Mouse (Mus musculus) adrenal gland, postnatal 25 days (tissue): ENCODE results near the gene Rnf149. TPM values are rescaled to one million over a fixed set of nuclear protein-coding genes. Genes with fewer than 3 reads are reported as not detected.

ENCODE experiments used
- DNase-seq: peaks from one replicate; pipeline ENCODE4 v3.0.0; 2021; ENCODE audit warnings: mixed read lengths
- total RNA-seq: library from RNA; stranded (reverse); gene quantifications from 2 replicates; pipeline ENCODE4 v1.2.3, GENCODE M21; 2021

The Rnf149 gene
- total RNA-seq, 1 experiment from 2014 or later: 55.6 TPM

GRCm38 (mm10) chr1:39575778-39576375 is 1.3 kb downstream of the Rnf149 start:
- DNase-seq: no peak

DNA sequence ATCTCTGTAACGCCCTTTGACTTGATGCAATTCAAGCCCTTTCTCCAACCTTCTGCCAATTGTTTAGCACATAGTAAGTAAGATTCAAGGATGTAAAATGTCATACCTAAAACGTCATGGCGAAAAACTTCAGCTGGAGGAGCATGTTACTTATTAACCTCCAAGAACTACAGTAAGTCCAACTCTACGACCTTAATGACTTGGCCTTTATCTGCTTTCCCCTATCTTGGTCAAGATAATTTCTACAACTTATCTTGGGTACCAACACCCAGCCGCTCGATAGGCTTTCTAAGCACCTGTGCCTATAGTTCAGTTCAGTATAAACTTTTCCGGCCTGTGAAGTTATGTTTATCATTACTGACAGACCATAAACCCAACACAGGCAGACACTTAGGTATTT is 3.3 kb downstream of the Rnf149 start:
- no peak for DNase-seq

DNA sequence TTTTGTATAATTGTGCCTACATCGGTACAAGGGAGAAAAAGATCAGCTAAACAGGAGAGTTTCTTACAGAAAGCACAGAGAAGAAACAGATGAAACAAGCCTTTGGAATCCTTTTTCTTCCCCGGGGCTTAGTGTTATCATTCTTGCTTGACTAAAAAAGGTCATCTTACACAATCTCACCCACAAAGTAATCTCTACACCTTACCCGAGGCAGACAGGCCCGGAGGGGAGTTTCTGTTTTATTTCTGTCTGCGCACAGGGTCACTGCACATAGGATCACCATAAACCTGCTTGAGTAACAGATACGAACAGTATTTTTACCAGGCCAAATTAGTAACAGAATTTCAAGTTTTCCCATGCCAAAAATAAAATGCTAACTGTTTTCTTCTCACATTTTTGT is 5.6 kb downstream of the Rnf149 start:
- no peak for DNase-seq

- DNase-seq: no peak
These were observed 9.1 kb downstream of the Rnf149 start for GRCm38 (mm10) chr1:39568079-39568478.

DNA sequence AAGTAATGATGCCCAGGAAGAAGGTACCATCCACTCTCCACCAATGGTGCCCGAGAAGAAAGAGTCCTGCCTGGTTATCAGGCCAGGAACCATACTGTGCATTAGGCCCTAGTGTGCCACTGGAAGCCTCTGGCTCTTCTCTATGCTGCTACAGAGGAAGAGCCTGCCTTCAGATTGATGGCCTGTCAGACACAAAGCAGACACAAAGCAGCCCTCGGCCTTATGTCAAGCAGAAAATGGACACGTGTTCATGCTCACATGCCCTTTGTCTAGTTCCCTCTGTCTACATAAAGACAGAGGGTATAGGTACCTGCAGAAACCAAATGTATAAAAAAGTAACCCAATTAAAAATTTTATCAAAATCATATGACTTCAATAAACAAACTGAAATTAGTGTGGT is 12.6 kb downstream of the Rnf149 start:
- DNase-seq: no peak

GRCm38 (mm10) chr1:39563161-39563560 is 14.0 kb downstream of the Rnf149 start:
- no peak for DNase-seq

GRCm38 (mm10) chr1:39561920-39562319 is 15.3 kb downstream of the Rnf149 start:
- DNase-seq: no peak

GRCm38 (mm10) chr1:39559009-39559408 is 18.2 kb downstream of the Rnf149 start:
- DNase-seq: no peak

DNA sequence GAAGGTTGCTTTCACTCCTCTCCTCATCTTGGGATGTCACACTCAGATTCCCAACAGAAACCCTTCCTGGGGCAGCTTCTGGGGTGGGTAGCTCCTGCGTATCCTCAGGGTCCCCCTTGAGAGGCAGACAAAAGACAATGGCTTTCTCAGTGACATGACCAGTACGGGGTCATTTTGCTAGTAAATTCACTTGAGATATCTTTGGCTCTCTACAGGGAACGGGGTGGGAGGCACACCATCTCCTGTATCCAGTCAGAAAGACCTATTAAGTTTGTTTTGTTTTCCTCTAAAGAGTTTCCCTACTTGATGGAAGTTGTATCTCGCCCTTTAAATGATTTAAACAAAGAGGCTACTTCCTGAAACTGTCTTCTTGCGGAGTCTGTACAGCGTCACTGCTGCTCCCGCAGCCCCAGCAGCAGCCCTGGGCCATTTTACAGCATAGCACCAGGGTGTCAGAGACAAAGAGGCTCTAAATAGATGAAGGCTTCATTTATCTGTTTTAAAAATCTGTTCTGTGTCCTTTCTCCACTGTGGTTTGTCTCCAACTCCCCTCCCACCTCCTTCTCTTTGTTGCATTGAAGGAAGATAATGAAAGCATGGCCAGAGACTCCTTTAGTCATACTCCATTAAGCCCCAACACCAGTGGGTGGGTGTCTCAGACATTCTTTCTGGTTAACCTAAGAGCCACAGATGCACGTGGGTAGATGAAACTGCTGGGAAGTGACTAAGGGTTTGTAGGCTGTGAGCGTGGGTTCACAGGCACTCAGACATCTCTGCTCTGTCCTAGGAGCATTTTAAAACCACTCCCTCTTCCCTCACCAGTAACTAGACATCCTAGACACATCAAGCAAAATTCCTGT is 21.4 kb downstream of the Rnf149 start:
- no peak for DNase-seq

GRCm38 (mm10) chr1:39549831-39550230 is 27.4 kb downstream of the Rnf149 start:
- no peak for DNase-seq

- no peak for DNase-seq
These were observed 30.0 kb downstream of the Rnf149 start for GRCm38 (mm10) chr1:39547238-39547637.

GRCm38 (mm10) chr1:39546160-39546866 is 30.9 kb downstream of the Rnf149 start:
- no peak for DNase-seq

GRCm38 (mm10) chr1:39545589-39545988 is 31.6 kb downstream of the Rnf149 start:
- DNase-seq: no peak

DNA sequence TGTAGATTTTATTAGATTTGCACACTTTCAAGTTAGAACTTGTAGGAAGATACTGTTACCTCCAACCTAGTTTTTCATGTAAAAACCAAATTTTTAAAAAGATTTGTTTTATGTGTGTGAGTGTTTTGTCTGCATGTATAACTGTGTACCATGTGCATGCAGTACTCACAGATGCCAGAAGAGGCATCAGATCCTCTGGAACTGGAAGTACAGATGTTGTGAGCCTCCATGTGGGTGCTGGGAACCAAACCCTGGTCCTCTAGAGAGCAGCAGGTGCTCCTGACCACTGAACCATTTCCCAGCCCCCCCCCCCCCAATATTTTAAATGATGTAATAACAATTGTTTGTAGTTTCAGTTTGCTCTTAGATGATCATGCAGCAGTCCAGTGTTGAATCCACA is 36.6 kb downstream of the Rnf149 start:
- DNase-seq: no peak

DNA sequence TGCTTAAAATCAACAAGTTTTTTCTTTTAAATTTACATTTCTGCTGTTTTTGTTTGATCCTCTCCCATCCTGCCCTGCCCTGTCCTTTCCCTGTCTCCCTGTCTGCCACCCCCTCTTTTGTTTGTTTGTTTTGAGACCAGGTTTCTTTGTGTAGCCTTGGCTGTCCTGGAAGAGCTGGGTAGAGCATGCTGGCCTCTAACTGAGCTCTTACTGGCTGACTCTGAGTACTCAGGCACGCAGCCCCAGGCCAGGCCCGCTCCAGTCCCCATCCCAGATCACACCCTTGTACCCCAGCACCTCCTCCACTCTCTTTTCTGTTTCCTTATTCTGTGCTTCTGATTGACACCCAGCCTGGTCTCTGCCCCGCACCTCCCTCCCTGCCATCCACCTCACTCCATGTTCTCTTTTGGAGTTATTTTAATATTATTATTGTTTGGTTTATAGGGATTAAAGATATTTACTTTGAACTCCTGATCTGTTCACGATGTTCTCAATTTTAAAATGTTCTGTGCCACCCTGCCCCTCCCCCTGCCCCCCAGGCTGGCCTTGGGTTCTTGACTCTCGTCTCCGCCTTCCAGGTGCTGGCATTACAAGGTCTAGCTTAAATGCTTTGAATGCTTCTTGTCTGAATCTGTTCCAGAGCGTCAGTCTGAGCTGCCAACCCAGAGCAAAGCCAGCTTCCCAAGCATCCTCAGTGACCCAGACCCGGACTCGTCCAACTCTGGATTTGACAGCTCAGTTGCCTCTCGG is 39.4 kb downstream of the Rnf149 start:
- peak; percentile 21 for DNase-seq

- DNase-seq: no peak
These were observed 40.5 kb downstream of the Rnf149 start for GRCm38 (mm10) chr1:39536701-39537100.

GRCm38 (mm10) chr1:39535515-39536311 is 41.5 kb downstream of the Rnf149 start:
- DNase-seq: peak; percentile 97

DNA sequence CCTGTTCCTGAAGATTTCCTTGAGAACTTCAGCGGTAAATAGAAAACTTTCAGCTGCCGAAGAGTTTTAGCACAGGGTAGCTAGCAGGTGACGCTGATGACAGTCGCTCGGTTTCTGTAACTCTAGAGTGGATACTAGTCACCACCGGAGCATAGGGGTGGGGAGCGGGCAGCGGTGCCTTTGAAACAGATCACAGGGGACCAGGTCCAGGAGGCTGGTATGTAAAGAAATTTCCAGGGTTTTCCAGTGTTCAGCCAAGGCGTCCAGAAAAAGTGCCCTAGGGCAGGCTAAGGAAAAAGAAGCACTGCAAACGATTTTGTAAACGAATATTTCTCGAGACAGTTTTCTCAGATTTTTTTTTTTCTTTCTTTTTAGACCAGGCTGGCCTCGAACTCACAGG is 42.4 kb downstream of the Rnf149 start, which contains the start of gene Cnot11:
Gene Cnot11 (plus strand): TSS at position 162 of the 400 bp plus-strand sequence.
- DNase-seq: no peak

- DNase-seq: no peak
These were observed 43.3 kb downstream of the Rnf149 start for GRCm38 (mm10) chr1:39533917-39534316.

GRCm38 (mm10) chr1:39531036-39531435 is 46.2 kb downstream of the Rnf149 start:
- no peak for DNase-seq

- DNase-seq: peak; percentile 64
These were observed 46.8 kb downstream of the Rnf149 start for GRCm38 (mm10) chr1:39530258-39530943.
